Mouse (Mus musculus) kidney, adult 2 months (tissue): ENCODE data around the gene Basp1.
A peak's percentile ranks its signal among the peaks of the same experiment; 100 is the strongest.

ENCODE experiments used
- CTCF ChIP-seq: fragments of 200-500 bp; conservative IDR thresholded peaks from 2 replicates; pipeline ENCODE4 v1.5.1; 2011; ENCODE audit warnings: low read depth, mild to moderate bottlenecking, control low read depth, low read length, moderate library complexity, mixed read lengths; ENCODE audit not compliant: insufficient read depth, insufficient read length
- POLR2A ChIP-seq: fragments of 200-500 bp; IDR thresholded peaks from one replicate; pipeline ENCODE4 v1.6.1; 2011; ENCODE audit warnings: low read depth, low read length, control low read depth

DNA sequence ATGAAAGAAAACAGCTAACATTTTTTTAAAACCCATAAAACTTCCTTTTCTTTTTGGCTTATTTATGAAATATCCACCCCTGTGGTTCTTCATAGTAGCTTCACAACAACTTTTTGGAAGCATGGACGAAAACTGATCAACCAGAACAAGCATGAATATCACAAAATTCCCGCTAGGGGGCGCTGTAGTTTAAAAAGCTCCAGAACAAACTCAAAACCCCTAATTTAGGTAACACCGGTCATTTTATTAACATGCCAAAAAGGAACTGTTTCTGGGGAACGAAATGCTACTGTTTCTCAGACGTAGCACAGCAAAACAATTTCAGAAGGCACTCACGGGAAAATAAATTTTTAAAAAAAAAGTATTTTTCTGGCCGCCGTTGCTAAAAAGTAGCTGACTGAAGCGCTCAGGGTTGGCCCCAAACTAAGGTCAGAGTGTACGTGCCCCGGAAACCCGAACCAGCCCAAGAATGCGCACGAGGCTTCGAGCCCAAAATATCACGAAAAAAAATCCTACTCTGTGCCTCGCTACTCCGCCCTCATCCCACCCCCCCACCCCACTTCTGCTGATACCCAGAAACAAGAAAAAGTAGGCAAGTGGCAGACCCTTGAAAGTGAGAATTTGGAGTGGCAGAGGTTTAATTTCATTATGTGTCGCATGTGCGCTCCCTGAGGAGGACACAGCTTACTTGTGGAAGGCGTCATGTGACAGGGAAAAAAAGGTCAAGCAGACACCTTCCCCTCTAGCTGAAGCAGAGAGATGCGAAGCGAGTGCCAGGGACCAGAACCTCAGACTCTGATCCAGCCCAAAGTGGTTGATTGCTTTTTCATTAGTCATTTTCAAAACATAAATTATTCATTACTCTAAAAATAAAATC lies 27.7 kb upstream of the Basp1 start:
- TF ChIP-seq CTCF (0 out of 2 replicates have a peak, but pooled peaks have one; percentile 11), POLR2A (no peak)
